Mouse (Mus musculus): Measurements from ENCODE around the gene Hexdc. TPM values are rescaled to one million over a fixed set of nuclear protein-coding genes. Genes with fewer than 3 reads are reported as not detected.

Gene Hexdc
- total RNA-seq, 2 experiments from 2014 or later, result 1.5 to 3.6 TPM

Other genes starting within 250 kb of the Hexdc start
- gene Csnk1d, start 213.1 kb upstream of the Hexdc start, total RNA-seq (2015), result 56.0 and 64.8 TPM in 2 replicates
- gene Csnk1d, start 213.1 kb upstream of the Hexdc start, total RNA-seq (2017), result 67.8 and 69.7 TPM in 2 replicates
- gene Cd7, start 165.0 kb upstream of the Hexdc start, total RNA-seq (2015), result 52.3 and 53.9 TPM in 2 replicates
- gene Cd7, start 165.0 kb upstream of the Hexdc start, total RNA-seq (2017), result 14.8 and 17.3 TPM in 2 replicates
- not detected in 2 replicates for gene Sectm1b, start 140.9 kb upstream of the Hexdc start, total RNA-seq (2015)
- gene Sectm1b, start 140.9 kb upstream of the Hexdc start, total RNA-seq (2017), result not detected in 2 replicates
- 0.46 TPM in 1 of 2 replicates, not detected in the other for gene Sectm1a, start 123.2 kb upstream of the Hexdc start, total RNA-seq (2015)
- 0.88 TPM in 1 of 2 replicates, not detected in the other for gene Sectm1a, start 123.2 kb upstream of the Hexdc start, total RNA-seq (2017)
- gene Tex19.2, start 85.8 kb upstream of the Hexdc start, total RNA-seq (2015), result not detected in 2 replicates
- gene Tex19.2, start 85.8 kb upstream of the Hexdc start, total RNA-seq (2017), result not detected in 2 replicates
- gene Tex19.1, start 58.3 kb upstream of the Hexdc start, total RNA-seq (2015), result not detected in 2 replicates
- gene Tex19.1, start 58.3 kb upstream of the Hexdc start, total RNA-seq (2017), result not detected in 2 replicates
- gene Uts2r, start 44.2 kb upstream of the Hexdc start, total RNA-seq (2015), result not detected in 2 replicates
- not detected in 2 replicates for gene Uts2r, start 44.2 kb upstream of the Hexdc start, total RNA-seq (2017)
- gene Ogfod3, start 278 bp downstream of the Hexdc start, total RNA-seq (2015), result 7.0 and 11.7 TPM in 2 replicates
- gene Ogfod3, start 278 bp downstream of the Hexdc start, total RNA-seq (2017), result 2.0 and 5.5 TPM in 2 replicates
- gene Cybc1, start 24.9 kb downstream of the Hexdc start, total RNA-seq (2015), result 65.8 and 70.5 TPM in 2 replicates
- 59.2 and 71.8 TPM in 2 replicates for gene Cybc1, start 24.9 kb downstream of the Hexdc start, total RNA-seq (2017)
- gene Narf, start 32.8 kb downstream of the Hexdc start, total RNA-seq (2015), result 16.9 and 18.3 TPM in 2 replicates
- 32.1 and 35.8 TPM in 2 replicates for gene Narf, start 32.8 kb downstream of the Hexdc start, total RNA-seq (2017)
- gene Foxk2, start 55.6 kb downstream of the Hexdc start, total RNA-seq (2015), result 16.3 and 17.8 TPM in 2 replicates
- 16.9 and 24.8 TPM in 2 replicates for gene Foxk2, start 55.6 kb downstream of the Hexdc start, total RNA-seq (2017)
- gene Wdr45b, start 150.0 kb downstream of the Hexdc start, total RNA-seq (2015), result 48.1 and 56.5 TPM in 2 replicates
- gene Wdr45b, start 150.0 kb downstream of the Hexdc start, total RNA-seq (2017), result 52.1 and 55.1 TPM in 2 replicates
- 0.39 TPM in 1 of 2 replicates, not detected in the other for gene Rab40b, start 183.8 kb downstream of the Hexdc start, total RNA-seq (2015)
- gene Rab40b, start 183.8 kb downstream of the Hexdc start, total RNA-seq (2017), result not detected in 2 replicates
- gene Fn3krp, start 217.0 kb downstream of the Hexdc start, total RNA-seq (2015), result 5.1 and 5.7 TPM in 2 replicates
- 9.6 and 10.0 TPM in 2 replicates for gene Fn3krp, start 217.0 kb downstream of the Hexdc start, total RNA-seq (2017)
- 0.36 and 0.45 TPM in 2 replicates for gene Fn3k, start 230.5 kb downstream of the Hexdc start, total RNA-seq (2015)
- 0.18 and 1.1 TPM in 2 replicates for gene Fn3k, start 230.5 kb downstream of the Hexdc start, total RNA-seq (2017)
- 28.1 and 28.7 TPM in 2 replicates for gene Tbcd, start 247.5 kb downstream of the Hexdc start, total RNA-seq (2015)
- 34.9 and 43.7 TPM in 2 replicates for gene Tbcd, start 247.5 kb downstream of the Hexdc start, total RNA-seq (2017)